Mouse (Mus musculus): ENCODE measurements around the gene Higd1b.

The Higd1b gene

DNA sequence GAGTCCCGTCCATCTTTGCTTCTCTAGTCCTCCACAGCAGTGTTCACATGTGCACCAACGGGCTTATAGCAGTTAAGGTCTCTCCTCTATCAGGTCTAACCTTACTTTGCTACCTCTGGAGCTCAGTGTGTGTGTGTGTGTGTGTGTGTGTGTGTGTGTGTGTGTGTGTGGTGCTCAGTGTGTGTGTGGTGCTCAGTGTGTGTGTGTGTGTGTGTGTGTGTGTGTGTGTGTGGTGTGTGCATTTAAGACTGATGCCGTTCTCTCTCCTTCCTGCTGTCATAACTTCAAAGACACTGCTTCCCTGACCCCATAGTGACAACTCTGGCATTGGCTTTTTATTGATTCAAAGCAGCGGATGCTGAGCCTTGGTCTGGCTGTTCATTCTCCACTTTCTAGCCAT lies at the start of gene Higd1b:
Gene Higd1b, plus strand, starts transcription at position 301 of the 400 bp plus-strand sequence.
- no peak for DNase-seq (ENCODE audit: low spot score in 2 of 2)

DNA sequence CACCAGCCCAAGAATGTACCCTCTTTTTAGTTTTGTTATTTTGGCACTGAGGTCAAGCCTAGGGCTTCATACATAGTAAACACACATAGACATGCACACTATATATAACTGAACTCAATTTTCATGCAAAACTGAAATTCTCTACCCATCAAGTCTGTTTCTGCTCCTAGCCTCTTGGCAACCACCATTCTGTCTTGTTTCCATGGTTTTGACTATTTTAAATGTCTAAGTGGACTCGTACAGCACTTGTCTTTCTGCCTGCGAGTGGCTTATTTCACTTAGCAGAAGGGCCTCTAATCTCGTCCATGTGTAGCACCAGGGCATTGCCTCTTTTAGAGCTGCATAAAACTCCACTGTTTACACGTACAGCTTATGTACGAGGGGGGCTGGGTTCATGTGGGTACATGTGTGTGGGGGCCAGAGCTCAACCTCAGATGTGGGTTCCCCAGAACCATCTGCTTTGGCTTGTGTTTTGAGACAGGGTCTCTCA lies 47.9 kb upstream of the Higd1b start:
- no peak for DNase-seq (ENCODE audit: low spot score in 2 of 2)

DNA sequence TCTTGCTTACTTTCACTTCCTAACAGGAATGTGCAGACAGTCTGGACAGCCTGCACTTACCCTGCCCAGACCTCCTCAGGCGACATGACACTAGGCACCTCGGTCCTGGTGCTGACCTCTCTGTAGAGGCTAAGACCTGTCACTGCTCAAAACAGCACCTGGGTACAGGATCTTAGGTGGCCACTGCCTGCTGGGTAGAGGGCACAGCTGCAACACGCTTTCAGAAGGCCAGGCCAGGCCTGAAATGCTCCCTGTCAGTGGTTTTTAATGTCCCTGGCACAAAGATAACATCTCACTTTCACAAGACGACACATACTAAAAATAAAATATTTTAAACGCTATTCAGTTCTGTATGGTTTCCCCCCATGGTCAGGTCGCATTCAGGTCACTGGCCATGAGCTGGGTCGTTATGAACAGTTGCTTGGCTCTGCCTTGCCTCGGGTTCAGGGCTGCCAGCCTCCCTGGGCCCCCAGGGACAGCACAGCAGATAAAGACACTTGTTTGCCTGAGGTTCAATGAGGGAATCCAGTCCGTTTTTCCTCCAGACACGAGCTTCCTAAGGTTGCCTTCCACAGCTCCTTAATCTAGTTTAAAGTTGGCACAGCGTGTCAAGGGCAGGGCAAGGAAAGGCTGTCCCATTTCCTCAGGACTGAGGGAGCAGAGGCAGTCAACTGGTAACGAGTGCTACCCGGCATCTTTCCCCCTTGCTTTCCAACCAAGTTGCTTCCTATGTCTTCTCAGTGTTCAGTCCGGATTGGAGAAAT lies 43.8 kb upstream of the Higd1b start:
- no peak for DNase-seq (ENCODE audit: low spot score in 2 of 2)

DNA sequence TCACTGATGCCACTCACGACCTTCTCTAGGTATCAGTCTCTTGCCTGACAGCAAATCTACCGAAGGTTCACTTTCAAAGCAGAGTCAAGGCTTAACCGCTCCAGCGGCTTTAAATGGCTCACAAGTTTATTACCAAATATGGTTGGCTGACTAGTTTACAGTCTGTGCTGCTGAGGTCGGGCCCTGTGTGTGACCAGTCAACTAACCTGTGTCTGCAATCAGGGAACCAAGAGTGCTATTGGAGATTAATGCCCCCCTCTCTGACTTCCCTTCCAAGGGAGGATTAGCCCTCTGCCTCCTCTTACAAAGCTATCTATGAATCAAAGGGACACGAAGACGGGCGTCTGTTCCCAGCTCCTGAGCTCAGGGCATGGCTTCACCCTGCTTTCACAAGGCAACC lies 41.5 kb upstream of the Higd1b start:
- DNase-seq (ENCODE audit: low spot score in 2 of 2) = no peak

DNA sequence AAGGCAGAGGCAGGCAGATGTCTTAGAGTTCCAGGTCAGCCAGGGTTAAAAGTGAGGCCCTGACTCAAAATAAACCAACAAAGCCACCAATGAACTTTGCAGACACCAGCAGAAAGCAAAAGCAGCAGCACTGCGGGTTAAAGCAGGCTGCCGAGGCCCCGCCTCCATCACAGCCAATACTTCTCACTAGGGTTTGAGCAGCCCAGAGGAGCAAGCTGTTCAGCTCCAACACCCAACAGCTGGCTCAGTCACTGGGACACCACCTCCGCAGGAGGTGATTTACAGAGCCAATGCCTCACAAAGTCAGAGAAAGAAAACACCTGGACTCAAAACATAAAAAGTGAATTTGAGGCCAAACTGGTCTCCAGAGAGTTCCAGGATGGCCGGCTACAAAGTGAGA lies 32.2 kb upstream of the Higd1b start:
- DNase-seq (ENCODE audit: low spot score in 2 of 2) = no peak

DNA sequence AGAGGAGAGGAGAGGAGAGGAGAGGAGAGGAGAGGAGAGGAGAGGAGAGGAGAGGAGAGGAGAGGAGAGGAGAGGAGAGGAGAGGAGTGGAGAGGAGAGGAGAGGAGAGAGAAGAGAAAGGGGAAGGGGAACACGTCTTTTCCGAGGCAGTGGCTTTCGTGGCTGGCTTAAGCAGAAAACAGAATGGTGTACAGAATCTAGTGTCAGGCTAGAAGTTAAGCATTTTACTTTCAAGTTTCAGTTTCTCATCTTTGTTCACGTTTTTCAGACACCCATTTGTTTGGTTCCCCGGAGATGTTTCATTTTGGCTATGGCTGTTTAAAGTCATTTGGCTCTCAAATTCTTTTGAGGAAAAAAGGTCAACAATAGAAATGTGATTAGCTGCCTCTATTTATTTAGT lies 27.4 kb upstream of the Higd1b start:
- no peak for DNase-seq (ENCODE audit: low spot score in 2 of 2)

DNA sequence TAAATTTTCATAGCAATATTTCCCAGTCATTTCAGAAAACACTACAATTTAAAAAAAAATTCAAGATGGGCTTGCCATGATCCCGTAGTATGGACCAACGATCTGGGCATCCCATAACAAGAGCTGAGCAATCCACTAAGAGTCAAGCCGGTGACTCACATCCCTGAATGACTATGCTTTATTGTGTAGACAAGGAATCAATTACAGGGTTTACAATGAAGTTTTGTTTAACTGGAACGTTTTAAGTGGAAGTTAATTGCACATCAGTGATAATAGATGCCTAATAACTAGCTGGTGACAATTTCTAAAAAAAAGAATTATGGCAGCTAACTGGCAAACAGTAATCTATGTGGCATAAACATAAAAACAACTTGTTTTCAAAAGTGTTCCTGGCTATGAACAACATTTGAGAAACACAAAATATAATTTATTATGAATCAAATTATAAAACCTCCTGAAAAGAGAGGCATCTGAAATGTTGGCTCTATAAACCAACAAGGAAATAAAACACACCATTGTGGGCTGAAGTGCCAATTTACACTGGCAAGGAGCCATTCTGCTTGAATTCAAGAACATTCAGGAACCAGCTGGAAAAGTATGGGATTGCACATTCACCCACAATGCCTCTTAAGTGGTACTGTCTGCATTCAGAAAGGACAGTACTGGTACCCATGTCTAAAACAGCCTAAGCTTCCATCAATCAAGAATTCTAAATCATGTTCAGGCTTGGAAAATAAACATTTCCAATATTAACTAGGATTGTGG lies 24.7 kb upstream of the Higd1b start:
- DNase-seq (ENCODE audit: low spot score in 2 of 2) = no peak

DNA sequence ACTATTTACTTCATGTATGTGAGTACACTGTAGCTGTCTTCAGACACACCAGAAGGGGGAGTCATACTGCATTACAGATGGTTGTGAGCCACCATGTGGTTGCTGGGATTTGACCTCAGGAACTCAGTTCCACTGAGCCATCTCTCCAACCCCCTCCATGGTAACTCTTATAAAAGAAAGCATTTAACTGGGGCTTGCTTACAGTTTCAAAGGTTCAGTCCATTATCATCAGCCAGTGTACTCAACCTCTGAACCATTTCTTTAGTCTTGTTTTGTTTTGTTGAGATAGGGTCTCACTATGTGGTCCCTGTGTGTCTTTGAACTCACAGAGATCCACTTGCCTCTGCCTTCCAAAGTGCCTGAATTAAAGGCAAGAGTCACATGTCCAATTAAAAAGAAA lies 20.8 kb upstream of the Higd1b start:
- DNase-seq (ENCODE audit: low spot score in 2 of 2) = no peak

DNA sequence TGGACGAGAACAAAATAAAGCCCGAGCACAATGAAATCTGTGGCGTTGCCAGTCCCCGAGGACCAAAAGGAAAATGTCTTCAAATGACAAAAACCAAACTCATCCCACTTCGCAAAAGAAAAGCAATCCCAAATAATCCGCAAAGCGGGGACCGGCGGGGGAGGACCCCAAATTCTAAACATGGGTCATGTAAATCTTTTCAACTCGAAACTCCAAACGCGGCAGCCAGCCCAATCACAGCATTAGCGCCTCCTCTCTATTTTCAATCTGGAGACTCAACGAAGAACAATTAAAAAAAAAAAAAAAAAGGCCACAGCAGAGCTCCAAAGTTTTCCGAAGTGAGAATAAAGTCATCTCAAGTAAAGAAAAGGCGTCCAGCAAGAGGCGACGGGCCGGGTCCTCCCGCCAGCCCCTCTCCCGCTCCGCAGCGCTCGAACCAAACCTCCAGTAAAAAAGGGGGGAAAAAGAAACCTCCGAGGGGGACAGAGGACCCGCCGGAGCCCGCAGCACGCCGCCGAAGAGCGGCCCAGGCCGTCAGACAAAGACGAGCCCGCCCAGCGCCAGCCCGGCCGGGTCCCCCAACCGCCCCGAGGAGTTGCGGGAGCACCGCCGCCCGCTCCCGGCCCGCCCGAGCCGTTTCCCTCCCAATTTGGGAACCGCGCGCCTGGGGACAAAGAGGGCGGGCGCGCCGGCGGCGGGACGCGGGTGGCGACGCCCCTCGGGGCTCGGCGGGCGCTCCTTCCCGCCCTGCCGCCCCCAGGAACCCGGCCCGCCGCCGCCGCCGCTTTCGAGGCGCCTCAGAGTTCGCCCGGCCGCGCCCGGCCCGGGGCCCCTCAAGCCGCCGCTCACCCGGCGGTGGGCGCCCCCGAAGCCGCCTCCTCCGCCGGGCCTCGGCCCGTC lies 17.3 kb upstream of the Higd1b start:
- DNase-seq (ENCODE audit: low spot score in 2 of 2) = no peak

DNA sequence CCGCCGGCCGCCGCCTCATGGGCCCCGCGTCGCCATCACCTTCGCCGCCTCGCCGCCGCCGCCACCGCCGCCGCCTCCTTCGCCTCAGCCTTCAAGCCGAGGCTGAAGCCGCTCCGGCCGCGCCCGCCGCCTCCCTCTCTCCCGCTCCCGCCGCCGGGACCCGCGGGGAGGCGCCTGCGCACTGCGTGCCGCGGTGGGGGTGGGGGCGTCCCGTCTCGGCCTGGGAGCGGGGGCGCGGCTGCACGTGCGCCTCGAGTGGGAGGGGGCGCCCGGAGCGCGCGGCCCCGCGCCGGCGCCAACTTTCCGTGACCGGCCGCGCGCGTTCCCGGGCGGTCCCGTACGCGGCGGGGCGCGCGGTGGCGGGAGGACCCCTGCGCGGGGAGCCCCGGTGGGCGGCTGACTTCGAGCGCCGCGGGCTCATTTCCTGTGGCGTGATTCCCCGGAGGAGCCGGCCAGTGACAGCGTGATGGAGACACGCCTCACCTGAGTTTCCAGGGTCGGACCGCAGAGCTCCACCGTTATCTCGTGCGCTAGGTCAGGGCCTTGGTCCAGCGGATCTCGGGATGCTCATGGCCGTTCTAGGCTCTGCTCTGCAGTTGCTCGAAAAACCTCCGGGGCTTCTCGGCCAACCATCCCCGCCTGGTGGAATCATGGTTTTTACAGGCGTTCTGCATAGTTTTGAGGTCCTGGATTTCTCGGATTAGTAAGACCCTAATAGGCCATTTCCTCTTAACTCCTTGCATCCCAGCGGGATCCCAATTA lies 16.4 kb upstream of the Higd1b start, which contains the start of gene Gjc1:
Gene Gjc1, minus strand, starts transcription at position 680 of the 762 bp plus-strand sequence.
- no peak for DNase-seq (ENCODE audit: low spot score in 2 of 2)

DNA sequence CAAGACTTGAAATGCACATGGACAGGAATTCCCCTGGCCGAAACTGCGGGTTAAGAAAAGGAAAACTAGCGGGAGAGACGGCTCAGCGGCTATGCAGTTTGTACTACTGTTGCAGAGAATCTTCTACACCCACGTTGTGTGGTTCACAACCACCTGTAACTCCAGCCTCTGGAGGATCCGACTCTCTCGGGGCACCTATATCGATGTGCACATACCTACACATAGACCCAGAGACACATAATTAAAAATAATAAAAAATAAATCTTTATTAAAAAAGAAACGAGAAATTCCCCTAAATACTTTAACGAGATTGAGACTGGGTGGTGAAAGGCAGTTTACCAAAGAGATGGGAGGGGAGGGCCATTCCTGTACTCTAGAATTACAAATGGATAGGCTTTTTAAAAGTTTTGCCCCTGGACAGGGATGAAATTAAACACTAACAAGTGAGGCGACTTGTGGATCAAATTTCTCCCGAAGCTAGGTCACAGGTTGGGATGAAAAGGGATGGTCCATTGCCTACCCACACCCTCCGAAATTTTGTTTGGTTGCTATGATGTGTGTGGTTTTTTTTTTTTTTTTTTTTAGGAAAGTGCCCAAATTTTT lies 15.8 kb upstream of the Higd1b start:
- DNase-seq (ENCODE audit: low spot score in 2 of 2) = no peak

DNA sequence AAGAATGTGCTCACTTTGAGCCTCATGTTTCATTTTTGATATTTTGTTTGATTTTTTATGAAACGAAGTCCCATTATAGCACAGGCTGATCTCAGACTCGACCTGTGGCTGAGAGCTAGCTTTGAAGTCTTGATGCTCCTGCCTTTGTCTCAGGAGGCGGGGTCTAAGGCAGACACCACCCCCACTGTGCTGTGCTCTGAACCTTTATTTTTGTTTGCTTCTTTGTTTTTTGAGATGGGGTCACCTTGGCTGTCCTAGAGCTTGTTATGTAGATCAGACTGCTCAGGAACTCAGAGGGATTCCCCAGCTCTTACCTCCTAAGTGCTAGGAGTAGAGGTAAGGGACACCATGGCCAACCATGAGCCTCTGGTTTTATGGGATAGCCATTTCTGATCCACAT lies 15.2 kb upstream of the Higd1b start:
- no peak for DNase-seq (ENCODE audit: low spot score in 2 of 2)

DNA sequence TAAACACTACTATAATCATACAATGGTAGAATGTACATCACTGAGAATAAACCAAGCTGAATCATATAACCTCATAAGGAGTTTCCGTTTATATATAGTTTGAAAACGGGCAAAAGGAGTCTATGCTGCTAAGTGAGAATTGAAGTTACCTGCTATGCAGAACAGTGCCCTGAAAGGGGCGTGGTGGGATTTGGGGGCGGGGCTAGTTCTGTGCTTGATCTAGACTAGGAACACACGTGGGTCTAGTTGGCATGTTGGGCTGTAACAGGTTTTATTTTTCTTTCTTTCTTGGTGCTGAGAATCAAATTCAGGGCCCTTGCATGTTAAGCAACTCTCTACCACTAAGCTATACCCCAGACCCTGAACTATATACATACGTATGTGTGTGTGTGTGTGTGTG lies 14.4 kb upstream of the Higd1b start:
- no peak for DNase-seq (ENCODE audit: low spot score in 2 of 2)

DNA sequence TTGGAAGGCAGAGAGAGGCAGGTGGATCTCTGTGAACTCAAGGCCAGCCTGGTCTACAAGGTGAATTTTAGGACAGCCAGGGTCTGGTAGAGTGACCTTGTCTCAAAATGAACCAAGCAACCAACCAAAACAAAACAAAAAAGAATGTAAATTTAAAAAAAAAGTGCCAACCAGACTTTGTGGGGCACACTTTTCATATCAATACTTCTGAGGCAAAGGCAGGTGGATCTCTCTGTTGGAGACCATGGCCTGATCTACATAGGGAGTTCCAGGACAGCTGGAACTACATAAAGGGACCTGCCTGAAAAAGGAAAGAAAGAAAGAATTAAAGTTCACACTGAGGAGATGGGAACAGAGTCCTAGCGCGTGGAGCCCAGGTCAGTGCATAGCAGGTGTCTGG lies 9.2 kb upstream of the Higd1b start:
- DNase-seq (ENCODE audit: low spot score in 2 of 2) = no peak

DNA sequence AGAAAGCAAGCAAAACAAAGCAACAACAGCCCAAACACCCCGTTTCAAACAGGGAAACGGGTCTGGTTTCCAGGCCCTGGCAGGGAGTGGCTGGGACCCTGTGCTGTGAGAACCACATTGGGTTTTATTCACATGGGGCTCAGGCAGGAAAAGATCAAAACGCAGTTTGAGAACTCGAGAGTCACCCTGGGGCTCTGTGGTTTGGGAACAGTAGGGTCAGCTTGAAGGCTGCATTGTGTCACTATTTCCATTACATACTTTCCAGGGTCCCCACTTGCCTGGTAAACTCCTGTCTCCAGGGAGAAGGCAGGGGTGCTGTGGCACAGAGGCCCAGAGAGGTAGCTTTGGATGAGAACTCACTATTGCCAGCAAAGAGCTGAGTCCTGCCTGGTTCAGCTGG lies 8.6 kb upstream of the Higd1b start:
- no peak for DNase-seq (ENCODE audit: low spot score in 2 of 2)

DNA sequence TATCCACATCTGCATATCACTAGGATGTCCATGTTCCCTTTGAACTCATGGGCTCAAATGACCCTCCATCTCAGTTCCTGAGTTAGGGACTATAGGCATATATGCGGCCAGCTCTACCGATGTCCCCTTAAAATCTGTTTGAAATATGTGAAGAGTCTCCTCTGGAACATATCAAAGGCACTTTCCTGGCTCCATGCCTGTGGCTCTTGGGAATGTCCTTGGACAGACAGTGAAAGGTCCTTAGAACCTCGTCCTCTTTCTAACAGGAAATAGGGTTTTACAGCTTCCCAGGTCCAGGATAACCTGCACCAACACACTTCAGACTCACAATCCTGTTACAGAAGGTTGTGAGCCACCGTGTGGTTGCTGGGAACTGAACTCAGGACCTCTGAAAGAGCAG lies 5.4 kb upstream of the Higd1b start:
- DNase-seq (ENCODE audit: low spot score in 2 of 2) = no peak

DNA sequence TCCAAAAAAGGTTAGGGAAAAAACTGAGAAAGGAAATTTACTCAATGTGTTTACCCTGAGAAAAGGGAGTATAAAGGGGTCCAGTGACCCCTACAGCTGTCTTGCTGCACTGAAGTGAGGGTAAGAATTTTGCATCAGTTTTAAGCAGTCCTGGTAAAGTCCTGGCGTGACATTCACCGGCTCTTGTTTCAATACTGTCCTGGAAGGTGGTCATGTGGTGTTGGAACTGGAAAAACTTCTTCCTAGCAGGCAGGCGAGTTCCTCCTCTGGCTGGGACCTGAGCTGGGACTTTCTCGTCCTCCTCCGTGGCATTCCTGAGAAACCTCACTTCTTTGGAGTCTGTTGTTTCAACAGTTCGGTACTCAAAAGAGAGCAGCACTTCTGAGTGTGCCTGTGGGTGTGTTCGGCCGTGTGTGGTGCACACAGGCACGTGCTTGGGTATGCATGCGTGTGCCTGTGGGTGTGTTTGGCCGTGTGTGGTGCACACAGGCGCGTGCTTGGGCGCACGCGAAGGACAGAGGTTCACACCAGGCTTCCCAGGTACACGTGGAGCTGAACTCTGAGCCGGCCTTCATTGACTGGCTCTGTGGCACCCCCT lies 2.9 kb upstream of the Higd1b start:
- no peak for DNase-seq (ENCODE audit: low spot score in 2 of 2)

DNA sequence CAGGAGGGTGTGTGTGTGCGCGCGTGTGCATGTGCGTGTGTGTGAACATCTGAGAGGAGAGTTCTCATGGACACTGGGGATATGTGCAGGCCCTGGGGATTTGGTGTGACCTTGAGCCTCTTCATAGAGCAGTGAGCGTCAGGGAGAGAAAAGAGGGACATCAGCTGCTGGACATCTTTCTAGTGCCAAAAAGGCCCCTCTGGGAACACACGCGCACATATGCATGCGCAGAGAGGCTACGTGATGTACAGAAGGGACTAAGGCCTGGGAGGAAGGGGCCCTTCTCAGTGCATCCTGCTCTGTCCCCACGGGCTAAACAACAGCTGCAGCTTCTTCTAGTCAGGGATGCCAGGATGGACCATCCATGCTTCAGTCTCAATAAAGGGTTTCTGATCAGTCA lies 1.4 kb upstream of the Higd1b start:
- no peak for DNase-seq (ENCODE audit: low spot score in 2 of 2)

DNA sequence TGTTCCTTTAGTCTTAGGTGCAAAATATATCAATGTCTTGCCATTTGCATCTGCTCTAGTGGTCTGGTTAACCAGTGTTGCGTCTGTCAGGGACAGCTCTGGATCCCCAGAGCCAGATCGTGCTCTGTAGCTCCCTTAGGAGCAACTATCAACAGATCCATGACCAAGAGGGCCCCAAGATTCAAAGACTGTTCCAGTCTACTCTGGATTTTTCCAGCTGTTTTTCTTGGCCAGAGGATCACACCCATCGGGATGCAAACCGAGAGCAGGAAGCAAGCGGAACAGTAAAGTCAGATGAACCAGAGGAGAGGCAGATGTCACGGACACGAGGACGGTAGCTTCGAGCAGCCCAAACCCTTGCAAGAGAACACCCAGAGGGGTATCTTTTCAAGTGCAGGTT lies 497 bp downstream of the Higd1b start:
- no peak for DNase-seq (ENCODE audit: low spot score in 2 of 2)

DNA sequence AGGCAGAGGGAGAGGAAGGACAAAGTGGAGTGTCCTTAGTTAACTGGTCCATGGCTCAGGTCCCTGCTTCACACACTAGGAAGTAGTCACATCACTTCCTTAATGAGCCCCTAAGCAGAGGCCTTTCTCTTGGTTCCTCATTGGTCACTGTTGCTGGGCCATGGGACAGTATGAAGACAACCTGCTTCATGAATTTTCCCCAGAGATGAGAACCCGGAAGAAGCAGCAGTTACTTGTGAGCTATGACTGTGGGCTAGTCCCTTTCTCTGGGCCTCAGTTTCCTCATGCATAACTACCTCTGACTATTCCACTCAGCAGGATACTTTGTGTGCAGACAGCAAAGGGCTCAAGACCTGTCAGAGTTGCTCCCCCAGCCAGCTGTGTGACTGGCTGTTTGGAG lies 1.7 kb downstream of the Higd1b start:
- DNase-seq (ENCODE audit: low spot score in 2 of 2) = no peak

DNA sequence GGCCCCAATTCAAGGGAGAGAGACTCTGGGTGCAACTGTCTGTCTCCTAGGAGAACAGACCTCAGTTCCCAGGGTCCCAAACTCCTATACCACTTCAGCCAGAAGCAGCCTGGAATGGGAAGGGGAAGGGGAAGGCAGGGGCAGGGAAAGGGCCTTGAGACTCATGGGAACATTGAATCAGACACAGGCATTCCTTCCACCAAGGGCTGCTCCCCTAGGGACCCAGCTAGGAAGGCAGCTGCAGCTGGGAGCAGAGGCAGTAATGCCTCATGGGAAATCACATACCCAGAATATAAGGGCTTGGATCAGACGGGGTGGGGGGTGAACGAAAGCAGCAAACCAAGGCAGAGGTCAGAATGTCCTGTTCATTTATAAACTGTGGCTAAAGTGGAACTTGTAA lies 2.5 kb downstream of the Higd1b start:
- no peak for DNase-seq (ENCODE audit: low spot score in 2 of 2)
